Mouse (Mus musculus) intestine, embryonic 16.5 days (tissue): ENCODE results near the gene Ccdc152. TPM values are rescaled to one million over a fixed set of nuclear protein-coding genes. Genes with fewer than 3 reads are reported as not detected.
A peak's percentile ranks its signal among the peaks of the same experiment; 100 is the strongest.
"Not testable (repeated sequence)": the region's sequence is repeated elsewhere in the genome, so short reads cannot be mapped to it uniquely, and the experiment has no call there.

Source experiments
- ATAC-seq: fragments of 200-750 bp; cut with Nextera tagmentation; 2 replicates; pipeline ENCODE4 v1.8.0; 2017; ENCODE audit warnings: moderate TSS enrichment, moderate library complexity
- H3K27ac ChIP-seq: fragments of 300-500 bp; sonication (generic); 2 replicates; pipeline ENCODE4 v1.5.1; 2014; ENCODE audit warnings: mild to moderate bottlenecking, low read length
- H3K27me3 ChIP-seq: fragments of 300-500 bp; sonication (generic); replicated peaks from 2 replicates; pipeline ENCODE4 v1.6.1; 2014; ENCODE audit warnings: low read length, control low read depth, mixed read lengths; ENCODE audit not compliant: control insufficient read depth, insufficient read depth
- H3K36me3 ChIP-seq: fragments of 300-500 bp; sonication (generic); 2 replicates; pipeline ENCODE4 v1.6.1; 2014; ENCODE audit warnings: low read length, control low read depth; ENCODE audit not compliant: control insufficient read depth, insufficient read depth
- H3K4me1 ChIP-seq: fragments of 300-500 bp; sonication (generic); 2 replicates; pipeline ENCODE4 v1.6.1; 2014; ENCODE audit warnings: low read length, control low read depth, mixed read lengths; ENCODE audit not compliant: control insufficient read depth, insufficient read depth
- H3K4me2 ChIP-seq: fragments of 300-500 bp; sonication (generic); 2 replicates; pipeline ENCODE4 v1.6.1; 2014; ENCODE audit warnings: low read depth, low read length, control low read depth
- H3K4me3 ChIP-seq: fragments of 300-500 bp; sonication (generic); 2 replicates; pipeline ENCODE4 v1.5.1; 2014; ENCODE audit warnings: mild to moderate bottlenecking, low read length
- H3K9ac ChIP-seq: fragments of 300-500 bp; sonication (generic); 2 replicates; pipeline ENCODE4 v1.6.1; 2014; ENCODE audit warnings: low read depth, low read length
- H3K9me3 ChIP-seq: fragments of 300-500 bp; sonication (generic); 2 replicates; pipeline ENCODE4 v1.6.1; 2016; ENCODE audit warnings: low read length, control low read depth; ENCODE audit not compliant: control insufficient read depth
- WGBS: fragments of 180-500 bp; shearing (Covaris S2); extraction: QIAGEN DNeasy Blood & Tissue Kit; methylation state at CpG from one replicate; pipeline ENCODE4 v1.1.7; 2014; 5-methylcytosine and 5-hydroxymethylcytosine counted together
- polyA plus RNA-seq: library from polyadenylated mRNA; unstranded; fragments of >200 nt; fragmentation: Nextera tagmentation; extraction: Ambion mirVana; gene quantifications from 2 replicates; pipeline ENCODE4 v1.2.1, GENCODE M21; 2015

Gene Ccdc152
- polyA plus RNA-seq, 1 experiment from 2014 or later = 0.24 TPM

GRCm38 (mm10) chr15:3245036-3245435, 58.3 kb downstream of the Ccdc152 start:
- H3K4me2 ChIP-seq, H3K9me3 ChIP-seq, H3K36me3 ChIP-seq, H3K27me3 ChIP-seq, H3K27ac ChIP-seq, H3K4me3 ChIP-seq, H3K9ac ChIP-seq, ATAC-seq, H3K4me1 ChIP-seq: not testable (repeated sequence)
- WGBS = 90% methylated on average over 10 of the region's 10 CpGs

GRCm38 (mm10) chr15:3237963-3238362, 65.4 kb downstream of the Ccdc152 start:
- Histone ChIP-seq H3K4me2 (no peak overlapping the region), H3K4me1 (no peaks in the 10 kb centered on the region), H3K36me3 (no peaks in the 10 kb centered on the region), H3K9ac (no peak overlapping the region), H3K27me3 (no peaks in the 10 kb centered on the region), H3K4me3 (no peak overlapping the region), H3K27ac (no peak overlapping the region), H3K9me3 (no peaks in the 10 kb centered on the region)
- 74% methylated on average over 1 of the region's 1 CpGs for WGBS
- no peak for ATAC-seq

- no peak for ATAC-seq
- 62% methylated on average over 2 of the region's 2 CpGs for WGBS
- no peak overlapping the region for H3K9ac ChIP-seq
Observed at GRCm38 (mm10) chr15:3236338-3236737, 67.0 kb downstream of the Ccdc152 start.

GRCm38 (mm10) chr15:3233837-3234551, 69.3 kb downstream of the Ccdc152 start:
- ATAC-seq = no peak
- WGBS = 83% methylated on average over 3 of the region's 3 CpGs
- no peak overlapping the region for H3K4me2 ChIP-seq
- H3K36me3 ChIP-seq = no peaks in the 10 kb centered on the region
- H3K9ac ChIP-seq = no peak overlapping the region
- H3K27me3 ChIP-seq = no peaks in the 10 kb centered on the region
- peaks cover 25% of the 10 kb centered on the region for H3K4me1 ChIP-seq
- no peak overlapping the region for H3K4me3 ChIP-seq
- H3K9me3 ChIP-seq = no peaks in the 10 kb centered on the region
- no peak overlapping the region for H3K27ac ChIP-seq

More at GRCm38 (mm10) chr15:3236338-3236737, 67.0 kb downstream of the Ccdc152 start:
- peaks cover 7% of the 10 kb centered on the region; the same call in 1 of the 2 replicates for H3K4me1 ChIP-seq
- no peak overlapping the region for H3K27ac ChIP-seq
- H3K9me3 ChIP-seq = no peaks in the 10 kb centered on the region
- no peak overlapping the region for H3K4me3 ChIP-seq
- no peaks in the 10 kb centered on the region for H3K27me3 ChIP-seq
- no peak overlapping the region for H3K4me2 ChIP-seq
- no peaks in the 10 kb centered on the region for H3K36me3 ChIP-seq

GRCm38 (mm10) chr15:3232168-3232835, 71.0 kb downstream of the Ccdc152 start:
- 47% methylated on average over 9 of the region's 9 CpGs for WGBS
- peak overlapping the region; percentile 41 for H3K27ac ChIP-seq

GRCm38 (mm10) chr15:3231004-3231403, 72.3 kb downstream of the Ccdc152 start:
- Histone ChIP-seq H3K27me3 (no peaks in the 10 kb centered on the region), H3K4me2 (no peak overlapping the region), H3K4me3 (no peak overlapping the region), H3K9me3 (no peaks in the 10 kb centered on the region), H3K9ac (no peak overlapping the region), H3K4me1 (peaks cover 38% of the 10 kb centered on the region), H3K36me3 (no peaks in the 10 kb centered on the region), H3K27ac (no peak overlapping the region; the same call in 1 of the 2 replicates)
- 84% methylated on average over 4 of the region's 4 CpGs for WGBS
- no peak for ATAC-seq

More at GRCm38 (mm10) chr15:3232168-3232835, 71.0 kb downstream of the Ccdc152 start:
- no peak for ATAC-seq
- Histone ChIP-seq H3K9me3 (no peaks in the 10 kb centered on the region), H3K36me3 (no peaks in the 10 kb centered on the region), H3K27me3 (no peaks in the 10 kb centered on the region), H3K4me2 (no peak overlapping the region), H3K4me1 (peaks cover 38% of the 10 kb centered on the region), H3K4me3 (no peak overlapping the region), H3K9ac (no peak overlapping the region)

Other genes starting within 250 kb of the Ccdc152 start
- 512 and 640 TPM in 2 replicates for gene Selenop, start 35.0 kb downstream of the Ccdc152 start, polyA plus RNA-seq